Mouse (Mus musculus) layer of hippocampus, adult 8-10 months (tissue): ENCODE data around the gene Gm4952. TPM values are rescaled to one million over a fixed set of nuclear protein-coding genes. Genes with fewer than 3 reads are reported as not detected.

Source experiments
- DNase-seq, 2 experiments: peaks; one replicate each; pipeline ENCODE4 v3.0.0; 2022; ENCODE audit warnings: low spot score in 2 of 2
- total RNA-seq, 4 experiments: library from RNA; stranded (reverse); gene quantifications; 2 replicates each; pipeline ENCODE4 v1.2.4; 2022

Gene Gm4952
- not detected for total RNA-seq

- no peak for DNase-seq
Observed at GRCm38 (mm10) chr19:12599674-12600073, at the start of gene Gm4952. Gene Gm4952 (plus strand): TSS chr19:12599974.

DNA sequence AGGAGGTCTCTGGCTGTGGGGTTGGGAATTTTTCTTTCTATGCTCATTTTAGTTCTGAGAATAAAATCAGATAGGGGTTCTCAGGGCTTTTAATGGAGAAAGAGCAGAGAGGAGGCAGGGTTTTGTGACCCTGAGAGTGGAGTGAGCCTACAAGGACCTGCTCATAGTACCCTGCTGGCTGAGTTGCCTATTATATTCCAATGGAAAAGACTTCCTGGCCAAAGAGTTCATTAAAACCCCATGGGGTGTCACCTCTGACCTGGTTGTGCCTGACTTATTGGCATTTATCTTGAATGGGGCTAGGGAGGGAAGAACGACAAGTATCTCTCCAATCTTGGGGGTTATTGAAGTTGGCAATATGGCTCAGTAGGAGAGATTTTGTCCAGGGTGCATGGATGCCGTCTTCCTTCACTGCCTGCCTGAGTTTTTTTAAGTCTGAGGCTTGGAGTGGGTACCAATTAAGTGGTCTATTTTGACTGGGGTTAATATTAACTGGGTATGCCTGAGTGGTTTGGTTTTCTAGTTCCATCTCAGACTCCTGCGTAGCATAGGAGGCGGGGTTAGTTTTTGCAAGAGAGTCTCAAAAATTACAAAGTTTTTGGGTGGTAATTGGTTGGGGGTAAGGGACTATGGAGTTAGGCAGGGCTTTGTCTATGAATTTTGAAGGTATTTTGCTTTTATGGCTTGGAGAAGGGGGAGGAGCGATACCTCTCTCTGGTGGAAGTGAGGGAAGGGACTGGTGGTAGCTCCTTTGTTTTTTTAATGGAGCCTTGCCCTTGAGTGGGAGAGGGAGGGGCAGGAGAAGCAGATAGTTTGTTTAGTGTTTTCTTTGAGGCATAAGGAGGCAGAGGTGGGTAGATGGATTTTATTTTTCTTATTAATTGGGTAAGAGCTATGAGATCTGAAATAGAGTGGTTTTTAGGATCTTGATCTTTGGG lies 49.5 kb upstream of the Gm4952 start:
- no peak for DNase-seq

- no peak for DNase-seq
Observed at GRCm38 (mm10) chr19:12556293-12556692, 43.5 kb upstream of the Gm4952 start.

- DNase-seq, result no peak
Observed at GRCm38 (mm10) chr19:12558219-12558618, 41.6 kb upstream of the Gm4952 start.

DNA sequence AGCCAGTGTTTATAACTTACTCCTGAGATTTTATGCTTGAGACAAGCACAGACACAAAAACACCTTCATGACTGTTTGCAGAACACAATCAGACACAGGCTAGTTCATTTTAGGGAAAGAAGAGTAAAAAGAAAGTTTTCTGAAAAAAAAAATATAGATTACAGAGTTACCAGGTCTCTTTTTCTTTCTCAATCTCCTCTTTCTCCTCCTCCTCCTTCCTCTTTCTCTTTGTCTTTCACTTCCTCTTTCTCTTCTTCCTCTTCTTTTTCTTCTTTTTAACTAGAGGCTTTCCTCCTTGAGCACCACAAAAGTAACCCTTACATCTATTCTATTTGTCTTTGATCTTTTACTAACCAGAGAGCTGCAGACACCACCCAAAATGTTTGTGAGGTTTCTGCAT lies 35.6 kb upstream of the Gm4952 start:
- no peak for DNase-seq

GRCm38 (mm10) chr19:12567011-12567410 lies 32.8 kb upstream of the Gm4952 start:
- DNase-seq, result no peak

DNA sequence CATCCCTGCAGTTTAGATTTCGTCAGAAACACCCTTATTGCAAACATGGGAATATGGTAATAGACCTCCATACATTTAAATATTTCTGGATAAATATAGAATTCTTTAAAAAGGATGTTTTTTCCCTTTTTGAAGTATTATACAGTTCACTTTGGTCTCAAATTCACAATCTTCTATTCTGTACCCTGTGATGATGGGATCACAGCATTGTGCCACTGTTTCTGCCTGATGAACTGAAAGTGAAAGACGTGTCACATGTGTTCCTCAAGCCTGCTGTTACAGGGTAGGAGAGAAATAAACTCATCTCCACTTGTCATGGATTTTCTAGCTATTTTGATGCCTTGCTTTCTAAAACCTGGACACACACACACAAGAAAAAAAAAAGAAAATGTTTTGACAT lies 28.9 kb upstream of the Gm4952 start:
- DNase-seq, result no peak

DNA sequence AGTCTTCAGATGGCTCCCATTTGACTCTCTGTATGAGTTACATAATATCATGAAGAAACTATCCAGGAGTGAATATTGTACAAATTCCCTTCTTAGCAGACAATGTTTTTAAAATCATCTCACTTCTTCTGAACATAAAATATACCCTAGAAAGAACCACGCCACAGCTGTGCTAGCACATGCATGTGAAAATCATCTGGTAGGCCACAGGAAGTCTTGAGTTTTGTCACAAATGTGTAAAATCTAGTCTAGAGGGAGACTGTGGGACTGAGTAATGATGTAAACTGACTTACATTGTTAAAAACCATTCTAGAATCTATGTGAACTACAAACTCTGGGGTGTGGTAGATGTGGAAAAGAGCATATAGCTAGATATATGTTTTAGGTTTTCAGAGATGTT lies 28.1 kb upstream of the Gm4952 start:
- no peak for DNase-seq

GRCm38 (mm10) chr19:12572614-12573265 lies 27.0 kb upstream of the Gm4952 start:
- no peak for DNase-seq

DNA sequence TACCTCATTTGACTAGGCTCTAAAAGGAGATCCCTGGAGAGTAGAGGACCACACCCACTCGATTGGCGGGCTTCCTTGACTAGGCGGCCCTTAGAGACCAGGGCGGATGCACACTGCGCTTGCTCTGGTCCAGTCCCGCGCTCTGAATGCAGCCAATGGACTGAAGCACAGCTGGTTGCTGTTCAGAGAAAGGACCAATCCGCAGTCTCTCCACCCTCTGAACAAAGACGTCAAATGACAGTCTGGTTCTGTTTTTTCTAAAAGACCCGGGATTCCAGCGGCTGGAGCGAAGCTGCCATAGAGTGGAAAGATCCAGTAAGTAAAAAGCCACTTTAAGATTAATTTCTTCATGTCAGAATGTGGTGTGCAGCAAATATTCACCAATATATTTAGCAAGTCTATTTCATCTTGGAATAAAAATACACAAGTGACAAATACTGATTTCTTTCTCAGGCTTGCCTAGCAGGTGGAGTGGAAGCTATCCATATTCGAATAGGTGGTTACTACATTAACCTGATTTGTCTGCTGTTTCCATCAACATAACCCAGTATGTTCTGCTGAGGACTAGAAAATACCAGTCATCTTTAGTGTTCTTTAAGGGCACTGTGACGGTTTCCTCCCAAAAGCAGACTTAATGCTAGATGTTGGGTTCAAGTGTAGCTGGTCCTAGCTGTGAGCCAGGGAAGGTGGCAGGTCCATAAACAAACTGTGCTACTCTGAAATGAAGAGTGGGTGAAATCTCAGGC lies 26.3 kb upstream of the Gm4952 start:
- DNase-seq, result peak; percentile 37 to 53

DNA sequence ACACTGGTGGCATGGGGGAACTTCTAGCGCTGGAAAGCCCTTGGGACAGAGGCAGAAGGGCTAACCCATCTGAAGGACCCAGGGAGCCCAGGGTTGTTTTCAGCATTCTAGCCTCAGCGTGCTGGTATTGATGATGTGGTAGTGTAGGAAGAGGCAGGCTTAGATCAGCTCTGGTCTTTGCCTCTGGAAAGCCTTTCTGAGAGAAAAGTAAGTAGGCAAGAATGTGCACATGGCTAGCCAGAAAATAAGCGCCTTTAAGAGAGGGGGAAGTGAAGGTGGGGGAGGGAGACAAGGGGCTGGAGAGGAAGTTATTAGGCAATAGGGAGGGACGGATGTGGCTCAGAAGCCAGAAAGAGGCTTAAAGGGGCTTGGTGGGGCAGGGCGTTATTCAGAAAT lies 25.8 kb upstream of the Gm4952 start:
- no peak for DNase-seq

- DNase-seq, result peak in 1 of 2 experiments; percentile 15
Observed at GRCm38 (mm10) chr19:12575107-12575506, 24.7 kb upstream of the Gm4952 start.

DNA sequence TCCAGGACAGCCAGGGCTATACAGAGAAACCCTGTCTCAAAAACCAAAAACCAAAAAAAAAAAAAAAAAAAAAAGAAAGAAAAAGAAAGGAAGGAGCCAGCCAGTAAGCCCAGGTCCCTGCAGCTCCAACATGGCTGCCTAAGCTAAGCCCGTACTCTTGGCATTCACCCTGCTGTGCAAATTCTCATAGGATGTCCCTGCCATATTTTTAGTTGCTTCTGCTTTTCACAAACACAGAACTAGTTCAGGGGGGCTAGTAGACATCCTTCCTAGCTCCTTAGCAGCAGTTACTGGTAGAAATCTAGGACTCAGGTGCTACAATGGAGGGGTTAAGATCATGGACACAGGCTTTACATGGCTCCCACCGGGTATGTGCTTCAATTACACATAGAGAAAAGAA lies 24.3 kb upstream of the Gm4952 start:
- DNase-seq, result no peak

DNA sequence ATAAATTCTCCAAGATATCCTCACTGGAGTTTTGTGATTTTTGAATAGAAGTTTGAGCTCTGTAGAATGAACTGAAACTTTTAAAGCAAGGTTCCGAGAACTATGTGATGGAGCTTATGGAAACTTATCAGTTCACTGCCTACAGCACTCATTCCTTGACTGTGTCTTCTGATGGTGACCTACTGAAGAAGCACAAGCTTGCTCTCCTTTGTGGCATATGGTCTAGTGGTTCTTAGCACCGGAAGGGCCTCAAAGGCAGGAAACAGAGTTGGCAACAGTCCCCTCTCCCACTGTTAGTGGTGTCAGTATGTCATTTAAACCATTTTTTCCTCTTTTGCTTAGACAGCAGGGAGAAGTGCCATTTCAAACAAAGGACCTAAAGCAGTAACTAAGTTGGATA lies 23.1 kb upstream of the Gm4952 start:
- DNase-seq, result no peak

GRCm38 (mm10) chr19:12585310-12585709 lies 14.5 kb upstream of the Gm4952 start:
- no peak for DNase-seq

GRCm38 (mm10) chr19:12591908-12592307 lies 7.9 kb upstream of the Gm4952 start:
- peak; percentile 58 to 74 for DNase-seq

DNA sequence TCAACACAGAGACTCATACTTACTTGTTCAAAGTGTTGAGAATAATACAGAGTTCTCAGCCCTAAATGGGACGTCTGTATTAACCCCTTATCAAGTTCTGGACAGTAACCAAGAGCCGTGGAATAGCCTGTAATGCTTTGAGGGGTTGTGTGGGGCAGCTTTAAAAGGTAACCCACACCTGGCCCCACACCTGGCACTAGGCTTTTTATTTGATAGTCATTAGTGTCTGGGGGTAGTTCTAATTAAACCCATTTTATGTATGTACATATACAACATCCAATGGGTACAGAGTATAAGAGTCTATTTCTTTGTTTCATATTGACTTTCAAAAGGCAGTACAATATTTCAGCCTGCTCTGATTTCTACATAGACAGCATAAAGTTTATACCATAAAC lies 4.6 kb upstream of the Gm4952 start:
- DNase-seq, result no peak

DNA sequence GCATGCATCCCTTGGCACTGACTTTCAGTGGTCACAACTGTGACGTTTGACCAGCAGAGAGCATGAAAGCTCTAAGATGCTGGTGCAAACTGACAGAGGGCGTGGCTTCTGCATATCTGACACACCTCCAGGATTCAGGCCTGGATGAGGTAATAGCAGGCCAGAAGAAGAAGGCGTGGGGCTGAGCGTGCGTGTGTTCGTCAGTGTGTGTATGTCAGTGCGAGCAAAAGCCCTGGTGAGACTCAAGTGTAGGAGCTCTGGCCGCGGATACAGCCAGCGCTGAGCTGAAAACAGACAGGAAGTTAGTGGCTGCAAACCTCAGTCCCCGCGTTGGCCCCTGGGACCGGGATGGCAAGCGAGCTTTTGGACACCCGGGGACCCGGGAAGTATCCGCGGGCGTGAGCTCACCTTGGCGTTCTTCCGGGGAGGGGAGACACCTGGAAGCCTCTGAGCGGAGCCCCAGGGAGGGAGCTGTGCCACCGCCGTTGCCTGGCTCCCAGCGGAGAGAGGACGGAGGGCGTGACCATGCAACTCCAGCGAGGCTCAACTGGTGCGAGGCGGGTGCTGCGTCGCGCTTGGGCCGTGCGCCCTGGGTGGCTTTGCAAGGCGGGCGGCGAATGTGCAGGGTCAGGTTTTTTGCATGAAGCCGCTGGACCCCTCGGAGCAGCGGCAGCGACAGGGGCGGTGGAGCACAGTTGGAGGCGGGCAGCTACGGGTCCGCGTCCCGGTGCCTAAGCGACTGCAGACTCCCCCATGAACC lies 4.1 kb upstream of the Gm4952 start:
- DNase-seq, result peak; percentile 40 to 65

DNA sequence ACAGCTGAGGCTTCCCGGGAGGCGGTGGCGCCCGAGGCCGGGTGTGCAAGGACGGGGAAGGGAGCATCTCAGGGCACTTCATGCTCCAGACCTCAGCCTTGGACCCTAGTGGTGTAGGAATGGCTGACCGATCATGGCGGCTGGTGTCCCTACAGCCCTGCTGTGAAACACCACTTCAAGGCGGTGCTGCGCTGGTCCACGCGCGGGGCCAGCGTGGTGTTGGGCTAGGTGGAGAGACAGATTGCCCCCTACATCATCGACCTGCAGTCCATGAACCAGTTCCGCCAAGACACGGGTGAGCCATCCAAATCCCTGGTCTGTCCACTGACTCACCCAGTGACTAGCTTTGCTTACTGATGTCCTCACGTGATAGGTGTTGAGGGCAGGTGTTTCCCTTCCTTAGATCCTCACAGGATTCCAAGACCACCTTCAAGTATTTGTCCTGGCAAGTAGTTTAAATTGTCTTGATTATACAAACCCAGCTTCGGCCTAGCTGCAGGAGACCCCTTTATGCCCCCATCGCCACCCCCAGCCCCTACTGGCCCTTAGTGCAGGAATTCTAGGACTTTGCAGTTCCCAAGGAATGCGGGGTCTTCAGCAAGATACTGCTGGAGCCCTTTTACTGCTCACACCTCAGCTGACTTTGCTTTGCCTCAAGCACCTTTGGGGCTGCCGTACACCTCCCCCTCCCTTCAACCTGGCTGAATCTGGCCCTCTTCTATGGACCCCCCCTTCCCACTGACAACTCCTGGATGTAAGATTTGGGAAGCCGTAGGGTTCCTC lies 3.3 kb upstream of the Gm4952 start:
- peak in 1 of 2 experiments; percentile 15 for DNase-seq

DNA sequence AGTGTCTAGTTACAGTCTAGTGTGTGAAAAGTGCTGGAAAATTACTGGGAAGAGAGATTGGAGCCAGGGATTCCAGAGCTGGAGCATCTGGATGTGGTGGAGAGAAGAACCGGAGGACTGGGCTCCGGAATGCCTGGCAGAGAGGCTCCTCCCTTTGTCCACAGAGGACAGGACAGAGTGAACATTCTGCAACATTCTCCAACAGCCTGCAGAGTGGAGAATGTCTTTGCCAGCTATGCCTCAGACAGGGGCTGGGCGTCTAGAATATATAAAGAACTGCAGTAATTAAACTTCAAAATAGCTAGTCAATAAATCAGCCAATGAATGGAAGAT lies 2.7 kb upstream of the Gm4952 start:
- no peak for DNase-seq

- no peak for DNase-seq
Observed at GRCm38 (mm10) chr19:12598674-12599073, 1.1 kb upstream of the Gm4952 start.
